Mouse (Mus musculus): ENCODE results near the gene Pdzrn4. TPM values are rescaled to one million over a fixed set of nuclear protein-coding genes. Genes with fewer than 3 reads are reported as not detected.

The Pdzrn4 gene
- total RNA-seq, 1 experiment from 2014 or later: not detected

DNA sequence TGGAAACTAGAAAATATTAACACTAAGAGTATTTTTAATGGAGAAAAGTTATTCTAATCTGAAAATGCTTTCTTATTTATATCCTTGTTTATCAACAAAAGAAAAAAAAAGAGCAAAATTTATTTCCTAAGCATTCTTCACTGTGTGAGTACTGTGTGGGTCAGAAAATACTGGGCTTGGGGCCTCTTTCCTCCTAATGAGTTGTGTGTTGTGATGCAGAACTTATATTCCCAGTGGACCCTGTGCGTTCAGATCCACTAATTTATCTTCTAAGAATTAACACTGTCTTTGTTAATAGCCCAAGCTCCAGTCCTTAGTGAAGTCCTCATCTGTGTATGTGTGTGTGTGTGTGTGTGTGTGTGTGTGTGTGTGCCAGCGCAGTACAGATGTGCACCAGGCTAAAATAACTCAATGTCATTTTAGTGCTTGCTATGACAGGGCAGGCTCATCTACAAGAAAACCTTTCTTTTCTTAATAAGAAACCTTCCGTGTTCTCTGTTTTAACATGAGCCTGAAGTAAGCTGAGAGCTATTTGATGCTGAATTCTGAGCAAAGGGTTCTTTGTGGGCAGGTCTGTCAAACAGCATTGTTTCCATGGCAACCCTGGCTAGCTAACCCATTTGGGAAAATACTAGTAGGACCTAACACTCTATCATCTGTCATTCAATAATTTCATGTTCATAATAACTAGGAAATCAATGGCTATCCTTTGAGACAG, 174.0 kb downstream of the Pdzrn4 start:
- no peak for ATAC-seq (replicated peaks; ENCODE audit: insufficient number of reproducible peaks, low FRiP score, low TSS enrichment, poor library complexity, severe bottlenecking)

DNA sequence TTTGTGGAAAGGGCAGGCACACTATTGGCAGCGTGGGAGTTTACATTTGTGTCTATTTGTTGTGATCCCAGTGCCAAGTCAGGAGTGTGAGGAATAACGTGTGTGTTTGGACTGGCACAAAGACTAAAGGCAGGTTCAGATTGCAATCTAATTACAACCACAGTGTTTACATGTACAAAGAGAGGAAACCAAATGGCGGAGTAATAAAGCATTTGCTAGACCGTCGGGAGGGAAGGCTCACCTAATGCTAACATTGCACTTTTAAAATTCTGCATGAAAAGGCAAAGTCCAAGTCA, 174.5 kb downstream of the Pdzrn4 start:
- ATAC-seq (replicated peaks; ENCODE audit: insufficient number of reproducible peaks, low FRiP score, low TSS enrichment, poor library complexity, severe bottlenecking): no peak

DNA sequence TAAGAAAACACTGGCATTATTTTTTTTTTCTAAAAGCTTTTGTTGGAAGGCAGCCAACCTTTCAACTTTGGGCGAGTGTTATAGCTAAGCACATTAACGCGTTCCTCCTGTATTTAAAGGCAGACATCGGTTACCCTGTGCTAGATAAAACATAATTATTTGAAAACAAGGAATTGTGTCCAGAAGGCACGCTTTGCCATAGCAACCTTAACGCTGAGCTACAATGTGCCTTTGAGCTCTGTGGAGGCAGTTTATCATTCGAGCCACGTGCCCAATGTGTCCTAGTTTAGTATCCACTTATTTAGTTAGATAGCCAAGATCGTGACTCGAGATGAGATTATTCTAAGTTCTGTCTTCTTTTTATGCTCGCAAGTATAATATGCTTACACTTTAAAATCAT, 180.8 kb downstream of the Pdzrn4 start:
- no peak for ATAC-seq (replicated peaks; ENCODE audit: insufficient number of reproducible peaks, low FRiP score, low TSS enrichment, poor library complexity, severe bottlenecking)

DNA sequence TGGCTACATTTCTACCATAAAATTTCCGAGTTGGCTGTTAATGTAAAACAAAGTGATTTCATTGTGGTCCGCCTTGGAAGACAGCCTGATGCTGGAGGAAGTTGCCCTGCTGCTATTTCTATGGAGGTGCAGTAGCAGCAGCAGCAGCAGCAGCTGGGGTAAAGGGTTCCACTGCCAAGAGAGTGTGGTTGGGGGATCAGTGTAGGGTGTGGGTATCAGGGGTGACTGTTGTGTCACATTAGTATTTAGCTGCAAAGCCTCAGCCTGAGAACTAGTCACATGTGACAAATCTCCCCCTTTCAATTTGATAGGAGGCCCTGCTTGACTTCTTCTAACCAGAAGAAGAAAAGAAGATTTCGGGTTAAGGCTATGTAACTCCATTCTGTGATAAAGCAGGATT, 183.5 kb downstream of the Pdzrn4 start:
- no peak for ATAC-seq (replicated peaks; ENCODE audit: insufficient number of reproducible peaks, low FRiP score, low TSS enrichment, poor library complexity, severe bottlenecking)

DNA sequence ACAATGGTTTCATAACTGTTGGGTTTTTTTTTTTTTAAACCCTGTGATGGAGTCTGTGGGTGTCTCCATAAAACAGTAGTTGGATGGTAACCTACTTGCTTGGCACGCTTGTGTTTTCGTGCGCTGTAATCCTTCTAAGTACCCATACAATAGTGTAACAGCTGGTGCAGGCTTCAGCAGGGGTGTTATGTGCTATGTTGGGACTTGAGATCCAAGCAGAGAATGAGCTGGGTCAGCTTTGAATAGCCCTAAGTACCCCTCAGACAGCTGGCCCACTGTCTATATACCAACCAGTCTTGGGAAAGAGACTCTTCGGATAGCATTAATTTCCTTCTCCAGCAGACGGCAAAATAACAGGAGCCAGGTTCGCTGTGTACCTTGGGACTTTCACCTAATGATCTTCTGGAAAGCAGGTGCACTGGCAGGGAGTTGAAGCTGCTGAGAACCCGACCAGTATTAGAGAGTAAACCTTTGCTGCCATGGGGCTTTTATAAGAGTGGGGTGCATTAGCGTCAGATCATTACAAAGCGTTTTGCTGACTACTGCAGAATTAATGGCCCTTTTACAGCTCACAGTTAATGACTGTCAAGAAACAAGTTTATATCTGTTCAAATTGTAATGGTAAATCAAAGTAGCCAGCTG, 184.2 kb downstream of the Pdzrn4 start:
- ATAC-seq (replicated peaks; ENCODE audit: insufficient number of reproducible peaks, low FRiP score, low TSS enrichment, poor library complexity, severe bottlenecking): no peak

DNA sequence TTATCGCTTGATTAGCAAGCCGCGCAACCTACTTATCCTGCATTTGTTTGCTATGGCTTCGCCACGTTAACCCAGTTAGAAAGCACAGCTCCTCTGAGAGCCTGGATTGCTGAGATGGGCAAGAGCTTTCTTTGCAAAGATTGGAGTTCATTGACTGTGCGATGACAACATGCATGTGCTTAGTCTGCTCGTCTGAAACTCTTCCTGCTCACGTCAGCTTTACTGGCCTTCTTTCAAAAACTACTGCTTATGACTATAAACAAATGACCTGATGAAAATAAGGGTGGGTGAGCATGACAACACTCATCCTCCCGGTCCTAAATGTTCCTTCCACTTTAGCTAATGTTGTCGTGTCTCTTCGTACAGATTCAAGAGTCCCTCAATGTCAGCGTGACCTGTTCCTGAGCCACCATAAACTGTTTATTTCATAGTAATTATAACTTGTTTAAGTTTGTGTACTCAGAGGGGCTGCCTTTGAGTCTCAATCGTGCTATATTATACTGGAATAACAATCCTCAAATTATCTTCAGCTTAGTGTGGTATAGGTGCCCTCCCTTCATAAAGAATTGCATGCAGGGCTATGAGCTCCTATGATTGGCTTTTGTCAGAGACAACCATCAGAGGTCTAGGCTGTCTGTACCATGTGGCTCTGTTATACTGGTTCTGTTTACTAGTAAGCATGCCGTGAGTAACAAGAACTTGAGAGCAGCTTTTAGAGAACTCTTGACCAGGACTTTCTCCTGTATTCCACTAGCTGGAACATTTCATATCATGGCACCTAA, 187.9 kb downstream of the Pdzrn4 start:
- no peak for ATAC-seq (replicated peaks; ENCODE audit: insufficient number of reproducible peaks, low FRiP score, low TSS enrichment, poor library complexity, severe bottlenecking)

DNA sequence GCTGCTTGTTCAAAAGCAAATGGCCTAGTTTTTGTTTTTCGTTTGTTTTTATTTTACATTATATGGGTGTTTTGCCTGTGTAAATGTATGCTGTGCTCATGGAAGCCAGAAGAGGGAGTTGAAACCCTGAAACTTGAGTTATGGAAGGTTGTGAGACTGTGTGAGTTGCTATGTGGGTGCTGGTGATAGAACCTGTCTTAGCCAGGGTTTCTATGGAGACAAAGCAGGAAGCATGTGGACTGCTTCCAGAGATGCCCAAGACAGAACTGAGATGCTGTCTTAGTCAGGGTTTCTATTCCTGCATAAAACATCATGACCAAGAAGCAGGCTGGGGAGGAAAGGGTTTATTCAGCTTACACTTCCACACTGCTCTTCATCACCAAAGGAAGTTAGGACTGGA, 190.8 kb downstream of the Pdzrn4 start:
- no peak for ATAC-seq (replicated peaks; ENCODE audit: insufficient number of reproducible peaks, low FRiP score, low TSS enrichment, poor library complexity, severe bottlenecking)

DNA sequence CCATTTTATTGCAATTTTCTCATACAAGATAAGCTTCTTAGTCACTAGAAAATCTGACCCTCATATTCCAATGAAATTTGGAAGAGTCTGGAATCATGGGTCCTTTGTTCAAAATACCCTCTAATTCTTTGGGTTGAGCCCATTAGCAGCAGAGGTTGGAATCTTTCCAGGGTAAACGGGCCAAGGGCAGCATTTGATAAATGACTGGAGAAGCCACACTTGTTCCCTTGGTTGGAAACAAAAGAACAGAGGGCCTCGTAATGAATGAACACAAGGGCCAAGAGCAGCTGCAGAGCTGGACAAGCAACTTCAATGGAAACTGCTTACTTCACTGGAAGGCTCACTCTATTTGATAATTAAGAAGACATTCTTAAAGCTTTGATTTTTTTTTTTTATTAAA, 198.0 kb downstream of the Pdzrn4 start:
- ATAC-seq (replicated peaks; ENCODE audit: insufficient number of reproducible peaks, low FRiP score, low TSS enrichment, poor library complexity, severe bottlenecking): no peak

DNA sequence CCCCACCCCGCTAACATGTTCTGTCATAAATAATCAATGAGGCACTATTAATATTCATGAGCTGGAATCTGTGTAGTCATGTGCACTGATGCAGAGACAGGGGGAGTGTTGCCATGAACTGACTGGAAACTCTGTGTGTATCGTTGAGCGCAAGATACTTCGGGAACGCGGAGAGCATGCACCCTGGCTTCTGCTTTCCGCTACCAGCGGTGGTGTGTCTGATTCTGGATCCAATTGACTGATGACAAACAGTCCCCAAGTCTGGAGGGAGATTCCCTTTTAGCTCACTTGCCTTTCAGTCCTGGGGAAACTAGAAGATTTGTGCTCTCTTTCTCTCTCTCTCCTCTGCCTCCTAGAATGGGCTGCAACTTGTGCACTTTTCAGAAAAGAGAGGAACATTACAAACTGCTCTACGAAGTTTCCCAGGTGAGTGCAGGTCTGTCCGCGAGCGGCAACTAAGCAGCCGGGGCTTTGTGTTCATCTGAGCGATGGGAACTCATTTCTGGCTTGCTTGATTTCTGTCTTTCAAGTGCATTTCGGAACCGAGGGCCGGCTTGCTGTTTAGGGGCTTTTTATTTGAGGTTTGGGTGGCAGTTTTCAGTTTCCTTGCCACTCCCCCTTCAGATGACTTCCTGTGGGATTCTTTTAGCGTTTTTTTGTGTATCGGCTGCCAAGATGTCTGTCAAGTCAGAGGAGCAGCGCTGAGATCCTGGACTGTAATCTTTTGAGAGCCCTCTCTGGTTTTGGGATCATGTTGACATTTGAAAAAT, 200.5 kb downstream of the Pdzrn4 start:
- no peak for ATAC-seq (replicated peaks; ENCODE audit: insufficient number of reproducible peaks, low FRiP score, low TSS enrichment, poor library complexity, severe bottlenecking)

DNA sequence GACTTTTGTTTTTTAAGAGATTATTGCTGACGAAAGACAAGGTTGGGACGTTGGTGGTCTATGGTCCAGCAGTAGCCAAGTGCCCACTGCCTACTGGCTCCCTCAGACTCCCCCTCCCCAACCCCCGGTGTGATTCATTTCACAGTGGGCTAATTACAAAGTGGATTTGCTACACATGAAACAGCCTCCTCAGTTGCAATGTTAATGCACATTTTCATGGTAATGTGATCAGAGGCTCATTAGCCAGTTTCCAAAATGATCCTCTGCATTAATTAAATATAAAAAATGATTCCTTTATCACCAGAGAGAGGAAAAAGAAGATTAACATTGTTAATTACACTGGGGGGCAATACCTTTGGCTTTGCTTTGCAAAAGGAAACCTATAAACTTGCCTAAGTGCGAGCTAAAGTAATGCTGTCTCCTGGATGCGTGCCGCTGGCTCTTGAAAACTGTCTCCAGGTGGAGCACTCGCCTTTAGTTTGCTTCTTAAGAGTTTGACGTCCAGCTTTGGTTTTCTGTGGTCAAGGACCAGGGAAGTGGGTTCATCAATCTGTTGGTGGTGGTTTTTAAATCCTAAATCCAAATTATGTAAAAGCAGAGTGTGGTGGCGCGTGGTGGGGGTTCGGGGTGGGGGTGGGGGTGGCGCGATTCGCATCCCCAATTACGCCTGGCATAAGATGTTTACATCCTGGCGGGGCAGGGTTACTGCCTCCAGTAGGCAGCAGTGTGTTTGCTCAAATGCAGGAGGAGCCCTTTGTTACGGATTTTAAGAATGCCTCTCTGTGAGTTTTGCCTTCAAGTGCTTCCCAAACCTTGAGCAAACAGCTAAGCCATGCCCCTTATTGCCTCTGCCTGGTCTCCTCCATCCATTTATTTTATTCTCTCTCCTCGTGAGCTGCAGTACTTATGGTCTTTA, 202.0 kb downstream of the Pdzrn4 start:
- no peak for ATAC-seq (replicated peaks; ENCODE audit: insufficient number of reproducible peaks, low FRiP score, low TSS enrichment, poor library complexity, severe bottlenecking)

DNA sequence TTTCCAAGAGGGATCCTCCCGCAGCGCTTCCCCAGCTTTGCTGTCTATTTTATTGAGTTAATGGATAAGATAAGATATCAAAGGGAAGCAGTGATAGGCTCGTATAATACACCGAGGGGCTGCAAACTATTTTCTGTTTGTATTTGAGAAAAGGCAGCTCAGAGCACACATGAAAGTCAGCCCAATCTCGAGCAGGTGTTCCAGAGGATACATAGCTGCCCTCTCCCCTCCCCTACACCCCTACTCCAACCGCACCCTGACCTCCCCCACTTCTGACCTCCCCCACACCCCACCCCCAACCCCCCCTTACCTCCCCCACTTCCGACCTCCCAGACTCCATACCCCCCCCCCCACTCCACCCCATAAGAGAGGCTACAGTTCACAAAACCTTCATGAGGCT, 202.7 kb downstream of the Pdzrn4 start:
- ATAC-seq (replicated peaks; ENCODE audit: insufficient number of reproducible peaks, low FRiP score, low TSS enrichment, poor library complexity, severe bottlenecking): no peak

DNA sequence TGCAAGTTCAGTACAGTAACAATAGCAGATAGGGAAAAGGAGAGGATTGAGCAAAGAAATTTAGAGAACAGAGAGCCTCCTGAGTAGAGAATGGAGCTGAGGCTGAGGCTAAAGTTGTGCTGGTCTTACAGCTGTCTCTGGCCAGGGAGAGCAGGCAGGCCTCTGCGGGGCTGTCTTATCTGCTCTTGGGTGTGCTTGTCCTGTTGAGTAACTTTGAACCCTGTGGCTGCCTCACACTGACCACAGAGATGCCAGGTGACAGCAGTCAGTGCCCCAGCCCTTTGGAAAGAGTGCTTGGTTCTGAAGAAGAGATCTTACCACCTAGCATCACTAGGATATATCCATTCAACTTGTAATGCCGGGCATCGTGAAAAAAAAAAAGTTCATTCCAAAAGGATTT, 214.2 kb downstream of the Pdzrn4 start:
- ATAC-seq (replicated peaks; ENCODE audit: insufficient number of reproducible peaks, low FRiP score, low TSS enrichment, poor library complexity, severe bottlenecking): no peak

DNA sequence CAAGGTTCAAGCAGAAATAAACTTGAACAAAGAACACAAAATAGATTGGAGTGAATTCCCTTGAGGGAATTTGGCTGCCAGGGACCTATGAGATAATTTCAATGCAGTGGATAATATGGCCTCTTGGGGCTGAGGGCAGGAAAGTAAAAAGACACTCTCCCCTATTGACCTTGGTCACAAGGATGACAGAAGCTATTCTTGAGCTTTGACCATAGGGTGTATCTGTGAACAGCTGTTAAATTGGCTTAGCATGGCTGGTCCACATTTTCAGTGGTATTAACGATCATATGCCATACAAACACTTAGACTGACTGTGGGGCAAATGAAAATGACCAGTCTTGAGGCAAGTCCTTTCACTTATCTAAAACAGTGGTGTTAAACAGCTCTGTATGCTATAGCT, 215.7 kb downstream of the Pdzrn4 start:
- ATAC-seq (replicated peaks; ENCODE audit: insufficient number of reproducible peaks, low FRiP score, low TSS enrichment, poor library complexity, severe bottlenecking): no peak

DNA sequence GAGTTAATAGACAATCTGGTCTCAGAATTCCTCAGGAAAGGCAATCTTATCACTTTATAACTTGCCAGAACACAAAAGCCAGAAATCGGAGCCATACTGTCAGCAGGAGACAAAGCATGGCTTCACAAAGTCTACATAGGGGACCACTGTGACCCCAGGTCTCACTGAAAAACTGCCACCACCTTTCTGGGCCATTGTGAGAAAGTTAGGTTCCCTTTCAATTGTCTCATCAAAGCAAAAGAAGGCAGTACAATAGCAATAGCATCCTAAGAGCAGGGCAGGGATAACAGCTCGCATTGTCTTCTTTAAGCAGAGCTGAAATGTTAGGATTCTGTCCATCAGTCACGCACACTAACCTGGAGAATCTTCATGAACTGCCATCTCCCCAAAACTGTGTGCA, 216.5 kb downstream of the Pdzrn4 start:
- no peak for ATAC-seq (replicated peaks; ENCODE audit: insufficient number of reproducible peaks, low FRiP score, low TSS enrichment, poor library complexity, severe bottlenecking)

DNA sequence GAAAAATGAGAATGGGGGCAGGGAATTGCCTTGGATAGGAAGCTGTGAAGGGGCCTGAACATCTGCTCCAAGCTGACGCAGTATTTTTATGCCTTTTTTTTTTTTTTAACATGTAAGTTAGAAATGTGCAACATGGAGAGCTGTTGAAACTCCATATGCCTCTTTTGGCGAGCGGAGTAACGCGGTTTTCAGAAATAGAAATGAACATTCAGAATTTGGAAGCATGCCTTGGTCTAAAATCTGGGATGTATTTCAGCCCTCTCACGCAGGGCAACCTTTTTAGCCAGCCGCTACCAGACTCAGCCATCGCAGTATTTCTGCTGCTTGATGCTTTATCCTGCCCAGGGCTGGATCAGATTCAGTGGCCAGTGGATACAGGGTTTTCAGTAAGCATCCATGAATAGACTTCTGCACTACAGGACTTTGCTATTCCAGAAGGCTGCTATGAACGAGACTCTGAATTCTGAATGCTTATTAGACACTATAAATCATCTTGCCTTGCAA, 225.1 kb downstream of the Pdzrn4 start:
- ATAC-seq (replicated peaks; ENCODE audit: insufficient number of reproducible peaks, low FRiP score, low TSS enrichment, poor library complexity, severe bottlenecking): no peak

DNA sequence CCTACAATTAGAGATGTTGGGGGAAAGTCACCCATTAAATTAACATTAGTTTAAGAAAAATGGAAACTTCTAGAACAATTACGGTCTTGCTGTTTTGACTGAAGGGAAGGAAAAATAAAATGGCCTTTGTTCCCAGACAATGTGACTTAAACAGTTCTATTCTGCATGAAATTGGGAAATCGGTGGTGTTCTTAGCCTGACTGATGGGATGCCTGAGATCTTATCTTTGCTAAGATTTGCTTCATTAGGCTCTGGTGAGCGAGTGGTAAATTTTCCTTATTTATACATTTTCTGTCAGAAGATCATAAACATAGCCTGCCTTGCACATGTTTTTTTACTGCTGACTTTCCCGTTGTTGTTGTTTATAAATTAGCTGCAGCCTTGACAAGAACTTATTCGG, 225.6 kb downstream of the Pdzrn4 start:
- no peak for ATAC-seq (replicated peaks; ENCODE audit: insufficient number of reproducible peaks, low FRiP score, low TSS enrichment, poor library complexity, severe bottlenecking)

DNA sequence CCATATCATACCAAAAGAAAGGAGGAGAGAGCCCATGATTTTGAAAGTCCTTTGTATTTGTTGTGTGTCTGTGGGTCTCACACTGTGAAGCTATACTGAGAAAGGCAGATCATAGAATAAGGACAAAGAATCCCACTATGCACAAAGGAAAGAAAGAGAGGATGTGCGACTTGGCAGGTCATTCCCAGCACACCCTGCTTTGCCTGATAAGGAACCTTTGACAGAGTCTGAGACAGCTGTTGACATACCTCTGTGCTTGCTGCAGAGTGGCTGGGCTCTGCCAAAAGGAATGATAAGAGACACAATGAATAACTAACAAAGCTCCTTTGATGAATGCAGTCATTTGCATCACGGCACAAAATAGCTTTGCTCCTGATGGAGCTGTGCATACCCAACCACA, 232.5 kb downstream of the Pdzrn4 start:
- no peak for ATAC-seq (replicated peaks; ENCODE audit: insufficient number of reproducible peaks, low FRiP score, low TSS enrichment, poor library complexity, severe bottlenecking)

DNA sequence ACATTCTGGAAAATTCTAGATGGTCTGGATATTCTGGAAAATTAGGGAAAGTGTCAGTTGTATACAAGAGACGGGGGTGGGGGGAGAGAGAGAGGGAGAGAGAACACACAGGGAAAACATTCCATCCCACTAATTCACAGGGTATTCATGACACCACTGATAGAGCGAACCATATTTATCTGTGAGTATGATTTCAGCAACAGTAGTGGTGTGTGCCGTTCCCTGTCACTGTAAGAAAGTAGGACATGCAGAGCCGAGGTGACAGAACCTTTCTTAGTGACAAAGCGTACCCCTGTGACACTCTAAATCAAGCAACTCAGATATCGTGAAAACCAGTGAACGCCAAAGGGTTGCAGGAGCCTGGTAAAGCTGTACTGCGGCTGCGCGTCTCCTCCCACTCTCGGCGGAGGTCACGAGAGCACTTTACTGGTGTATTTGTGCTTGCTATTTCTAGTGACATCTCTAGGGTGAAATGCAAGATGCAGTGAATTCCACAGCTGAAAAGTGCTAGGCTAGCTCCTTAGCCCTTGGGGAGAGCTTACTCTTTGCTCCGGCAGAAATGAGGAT, 237.4 kb downstream of the Pdzrn4 start:
- ATAC-seq (replicated peaks; ENCODE audit: insufficient number of reproducible peaks, low FRiP score, low TSS enrichment, poor library complexity, severe bottlenecking): no peak

All from monocyte, adult 5-6 weeks (primary cell).